Mouse (Mus musculus) kidney, adult 18-20 months (tissue): ENCODE measurements around the gene Dbp.

Experiments used
- DNase-seq: peaks from one replicate; pipeline ENCODE4 v3.0.0; 2021

Dbp gene

GRCm38 (mm10) chr7:45713396-45713795, 8.5 kb downstream of the Dbp start:
- DNase-seq = no peak

- peak; percentile 28 for DNase-seq
These were observed 9.1 kb downstream of the Dbp start for GRCm38 (mm10) chr7:45713881-45714520.

- DNase-seq = no peak
These were observed 9.8 kb downstream of the Dbp start for GRCm38 (mm10) chr7:45714630-45715089.

- peak; percentile 97 for DNase-seq
These were observed 10.3 kb downstream of the Dbp start, which contains the start of gene Rpl18 for GRCm38 (mm10) chr7:45715090-45715708. Gene Rpl18, plus strand, starts transcription at chr7:45715457.

GRCm38 (mm10) chr7:45715741-45716459, 11.0 kb downstream of the Dbp start:
- no peak for DNase-seq

- no peak for DNase-seq
These were observed 11.6 kb downstream of the Dbp start for GRCm38 (mm10) chr7:45716460-45716857.

GRCm38 (mm10) chr7:45716952-45717917, 12.3 kb downstream of the Dbp start:
- DNase-seq = no peak

GRCm38 (mm10) chr7:45717918-45718297, 13.0 kb downstream of the Dbp start, which contains the start of gene Sphk2:
Gene Sphk2, minus strand, starts transcription at chr7:45718002.
- DNase-seq = peak; percentile 99

- no peak for DNase-seq
These were observed 13.4 kb downstream of the Dbp start for GRCm38 (mm10) chr7:45718331-45718730.

- no peak for DNase-seq
These were observed 14.3 kb downstream of the Dbp start for GRCm38 (mm10) chr7:45719180-45719579.

- no peak for DNase-seq
These were observed 15.0 kb downstream of the Dbp start for GRCm38 (mm10) chr7:45719738-45720412.

GRCm38 (mm10) chr7:45720413-45721233, 15.7 kb downstream of the Dbp start, which contains the start of gene Fam83e:
Gene Fam83e, plus strand, starts transcription at chr7:45721212.
- no peak for DNase-seq

GRCm38 (mm10) chr7:45721234-45721571, 16.3 kb downstream of the Dbp start:
- no peak for DNase-seq

GRCm38 (mm10) chr7:45721642-45722347, 16.9 kb downstream of the Dbp start:
- no peak for DNase-seq

- no peak for DNase-seq
These were observed 17.4 kb downstream of the Dbp start for GRCm38 (mm10) chr7:45722348-45722713.

GRCm38 (mm10) chr7:45723301-45723700, 18.4 kb downstream of the Dbp start:
- no peak for DNase-seq

GRCm38 (mm10) chr7:45723781-45724180, 18.9 kb downstream of the Dbp start:
- DNase-seq = no peak

GRCm38 (mm10) chr7:45725151-45725550, 20.3 kb downstream of the Dbp start:
- DNase-seq = no peak

- DNase-seq = no peak
These were observed 20.8 kb downstream of the Dbp start, which contains the start of gene Spaca4 for GRCm38 (mm10) chr7:45725713-45726112. Gene Spaca4, minus strand, starts transcription at chr7:45725813.

GRCm38 (mm10) chr7:45726419-45726818, 21.5 kb downstream of the Dbp start:
- DNase-seq = no peak
